ENCODE assay signal across 9 mouse cellular contexts in the genomic region with DNA sequence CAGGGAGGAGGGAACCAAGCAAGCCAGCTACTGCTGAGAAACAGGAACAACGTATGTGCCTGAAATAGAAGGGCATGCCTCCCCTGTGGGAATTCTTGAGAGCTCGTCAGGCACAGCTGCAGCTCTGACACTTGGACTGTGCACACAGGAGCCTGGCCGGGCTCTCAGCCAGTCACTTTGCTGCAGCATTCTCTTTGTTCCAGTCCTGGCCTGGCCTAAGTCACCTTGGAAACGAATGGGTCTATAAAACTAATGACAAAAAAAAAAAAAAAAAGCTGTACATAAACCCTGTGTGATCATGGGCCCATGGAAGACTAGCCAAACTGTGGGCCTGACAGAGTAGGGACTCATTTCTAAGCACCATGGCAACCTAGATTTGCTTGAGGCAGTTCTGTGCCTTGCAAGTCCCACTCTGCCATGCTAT. TPM values are rescaled to one million over a fixed set of nuclear protein-coding genes. Genes with fewer than 3 reads are reported as not detected.
DNase-seq lines count a peak whose midpoint lies in the region; ATAC-seq and TF ChIP-seq lines count a peak whose summit lies in the region.
"Had no signal": no experiment of that assay in that cellular context is flagged by ENCODE, and none has a peak within 500 bp of the region (broad histone marks: within the 10 kb centered on the region; RNA-seq: fewer than 3 reads in every experiment).

No protein-coding gene starts in this region.

- no peak overlapping the region for H3K9ac ChIP-seq in forebrain, embryonic 16.5 days (replicated peaks; ENCODE audit: low read depth, low read length)
- no peak overlapping the region for H3K9ac ChIP-seq in hindbrain, embryonic 12.5 days
- H3K9ac ChIP-seq: liver, embryonic 14.5 days had no signal

- no peaks in the 10 kb centered on the region; the same call in 1 of the 2 replicates for H3K9me3 ChIP-seq in forebrain, embryonic 16.5 days (ENCODE audit: control insufficient read depth, low read length)
- no peaks in the 10 kb centered on the region for H3K9me3 ChIP-seq in hindbrain, embryonic 12.5 days (replicated peaks)

- TF ChIP-seq CTCF in olfactory bulb, adult 2 months (IDR thresholded peaks at IDR 0.05; ENCODE audit: insufficient read depth, low read depth, low read length): no peak

- no peak for TF ChIP-seq POLR2A in olfactory bulb, adult 2 months (IDR thresholded peaks at IDR 0.05; ENCODE audit: insufficient read depth, low read depth, low read length)

- no peaks in the 10 kb centered on the region for H3K36me3 ChIP-seq in forebrain, embryonic 16.5 days (ENCODE audit: control insufficient read depth, insufficient read depth)
- H3K36me3 ChIP-seq in hindbrain, embryonic 12.5 days: no peaks in the 10 kb centered on the region

- no peaks in the 10 kb centered on the region for H3K27me3 ChIP-seq in forebrain, embryonic 16.5 days (replicated peaks; ENCODE audit: control insufficient read depth, insufficient read depth, low read length)
- no peaks in the 10 kb centered on the region for H3K27me3 ChIP-seq in hindbrain, embryonic 12.5 days

- peak overlapping the region; percentile 60 for H3K27ac ChIP-seq in forebrain, embryonic 16.5 days (ENCODE audit: low read length)
- H3K27ac ChIP-seq in hindbrain, embryonic 12.5 days: peak overlapping the region; percentile 9; the same call in 1 of the 2 replicates
- peak overlapping the region; percentile 84 for H3K27ac ChIP-seq in olfactory bulb, adult 2 months (ENCODE audit: insufficient read depth, low read depth, low read length)
- H3K27ac ChIP-seq: liver, embryonic 14.5 days had no signal

- ATAC-seq in forebrain, embryonic 16.5 days: peak; percentile 87
- peak; percentile 93 for ATAC-seq in hindbrain, embryonic 12.5 days (ENCODE audit: low FRiP score)

- intact Hi-C loops in left cerebral cortex, postnatal 36 days (cut with DNase I): no loop called here

- DNase-seq in 3T3-L1 (ENCODE audit: low read depth, low spot score): peak; percentile 66
- peak; percentile 87 for DNase-seq in Muller cell, postnatal 12 days (ENCODE audit: inconsistent ontology term)
- peak; percentile 8 to 25 for DNase-seq in left cerebral cortex, postnatal 36 days (ENCODE audit: low spot score in 2 of 2)
- no peak for DNase-seq in T-cell, adult 2 months (ENCODE audit: low spot score)
- no peak for DNase-seq in spleen, postnatal 36 days (ENCODE audit: low spot score in 2 of 2)

- no peak overlapping the region for H3K4me2 ChIP-seq in forebrain, embryonic 16.5 days (ENCODE audit: low read length)
- no peak overlapping the region for H3K4me2 ChIP-seq in hindbrain, embryonic 12.5 days (replicated peaks)

- WGBS in forebrain, embryonic 16.5 days: under 1% methylated on average over 4 of the region's 4 CpGs
- 7% methylated on average over 4 of the region's 4 CpGs for WGBS in hindbrain, embryonic 12.5 days
- 11% methylated on average over 4 of the region's 4 CpGs for WGBS in olfactory bulb, adult 2 months

- peaks cover 24% of the 10 kb centered on the region for H3K4me1 ChIP-seq in forebrain, embryonic 16.5 days (replicated peaks; ENCODE audit: control insufficient read depth, insufficient read depth, low read length)
- H3K4me1 ChIP-seq in hindbrain, embryonic 12.5 days: peaks cover 22% of the 10 kb centered on the region
- H3K4me1 ChIP-seq in olfactory bulb, adult 2 months (ENCODE audit: control insufficient read depth, insufficient read depth, low read length): peaks cover 10% of the 10 kb centered on the region; the same call in 1 of the 2 replicates

- H3K4me3 ChIP-seq in forebrain, embryonic 16.5 days (replicated peaks; ENCODE audit: low read length): no peak overlapping the region
- H3K4me3 ChIP-seq in hindbrain, embryonic 12.5 days: no peak overlapping the region
- H3K4me3 ChIP-seq in olfactory bulb, adult 2 months (ENCODE audit: insufficient read depth, low read depth, low read length): no peak overlapping the region

RNA-seq across cellular contexts. Expression of a gene that starts 31.8 kb away (rescaled TPM):
- 25.0 and 32.3 TPM in 2 replicates for polyA plus RNA-seq in forebrain, embryonic 16.5 days (2015; fragmentation: Nextera tagmentation; extraction: Ambion mirVana)
- polyA plus RNA-seq in hindbrain, embryonic 12.5 days (2016; fragmentation: Nextera tagmentation; extraction: Ambion mirVana): 13.0 and 14.3 TPM in 2 replicates
- 1 to 10 TPM; 1.5 TPM for total RNA-seq in left cerebral cortex, postnatal 36 days (2021)
- not detected in 2 replicates for polyA plus RNA-seq in olfactory bulb, adult 2 months (2012; ENCODE audit: insufficient read depth, insufficient read length, low replicate concordance, missing spikeins)

Comparison
In these comparisons a context has a peak if more than half of its experiments do, and no peak if none do; other contexts are left out.
1. DNase-seq: peak in 3T3-L1 (single experiment), Muller cell, postnatal 12 days (single experiment) and left cerebral cortex, postnatal 36 days (2 of 2); none in T-cell, adult 2 months (single experiment) and spleen, postnatal 36 days (0 of 2).
2. H3K27ac ChIP-seq: peak in every context shown above with its lines; median percentile 84 in olfactory bulb, adult 2 months; 60 in forebrain, embryonic 16.5 days; 9 in hindbrain, embryonic 12.5 days.
3. RNA of a gene that starts 31.8 kb away (polyA plus RNA-seq): 25.0 to 32.3 TPM in forebrain, embryonic 16.5 days and 13.0 to 14.3 TPM in hindbrain, embryonic 12.5 days; not detected in olfactory bulb, adult 2 months; every median in the first group is over 10 times any median in the second.